Mouse (Mus musculus) erythroblast, embryonic 14.5 days (primary cell): Measurements from ENCODE around the gene Sema3f.

Experiments used
- GATA1 ChIP-seq: IDR thresholded peaks from 2 replicates; pipeline ENCODE4 v1.6.1; 2012; ENCODE audit warnings: low read length, inconsistent platforms, mixed read lengths
- TAL1 ChIP-seq: IDR thresholded peaks from 3 replicates; pipeline ENCODE4 v1.6.1; 2012; ENCODE audit warnings: low read length, inconsistent platforms, mixed read lengths

DNA sequence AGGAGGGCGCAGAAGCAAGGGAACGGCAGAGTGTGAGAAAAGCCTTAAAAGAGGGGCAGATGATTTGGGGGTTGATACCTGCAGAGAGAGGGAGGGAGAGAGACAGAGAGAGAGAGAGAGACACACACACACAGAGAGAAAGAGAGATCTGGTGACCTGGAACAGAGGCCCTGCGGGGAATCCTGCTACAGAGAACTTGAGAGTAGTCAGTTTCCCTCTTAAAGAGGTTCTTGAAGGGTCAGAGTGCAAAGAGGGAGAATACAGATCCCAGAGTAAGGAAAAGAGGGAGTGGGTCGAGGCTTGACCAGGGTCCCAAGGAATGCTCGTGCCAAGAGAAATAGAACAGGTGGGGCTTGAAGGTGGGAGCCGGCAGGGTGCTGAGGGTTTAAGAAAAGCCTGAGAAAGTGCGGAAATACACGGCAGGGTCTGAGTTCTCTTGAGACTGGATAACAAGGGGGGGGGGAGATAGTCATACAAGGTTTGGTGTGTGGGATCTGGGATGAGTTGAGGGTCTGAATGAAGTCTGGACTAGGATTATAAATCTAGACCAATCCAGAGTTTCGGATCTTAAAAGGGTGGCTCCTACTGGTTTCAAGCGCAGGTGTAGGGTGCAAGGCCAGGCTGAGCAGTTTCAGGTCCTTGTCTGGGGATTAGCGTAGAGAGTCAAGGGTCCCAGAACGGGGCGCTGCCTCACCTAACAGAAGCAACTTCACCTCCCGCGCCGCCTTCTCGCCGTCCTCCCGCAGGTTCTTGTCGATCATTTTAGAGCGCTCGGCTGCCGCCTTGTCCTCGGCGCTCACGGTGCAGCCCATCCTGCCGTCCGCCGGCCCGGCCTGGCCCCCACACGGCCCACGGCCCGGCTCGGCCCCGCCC is 75.6 kb downstream of the Sema3f start:
- TF ChIP-seq GATA1 (no peak), TAL1 (no peak)
